Mouse (Mus musculus) liver, embryonic 12.5 days (tissue): ENCODE results near the gene Mlip. TPM values are rescaled to one million over a fixed set of nuclear protein-coding genes. Genes with fewer than 3 reads are reported as not detected.

ENCODE experiments used
- ATAC-seq: fragments of 200-750 bp; cut with Nextera tagmentation; 2 replicates; pipeline ENCODE4 v1.8.0; 2017; ENCODE audit warnings: moderate number of reproducible peaks, mild to moderate bottlenecking, moderate library complexity
- H3K27ac ChIP-seq: fragments of 300-500 bp; sonication (generic); 2 replicates; pipeline ENCODE4 v1.5.1; 2016; ENCODE audit warnings: mild to moderate bottlenecking
- H3K27me3 ChIP-seq: fragments of 300-500 bp; sonication (generic); replicated peaks from 2 replicates; pipeline ENCODE4 v1.6.1; 2016; ENCODE audit warnings: mild to moderate bottlenecking, moderate library complexity
- H3K36me3 ChIP-seq: fragments of 300-500 bp; sonication (generic); 2 replicates; pipeline ENCODE4 v1.6.1; 2016; ENCODE audit warnings: mild to moderate bottlenecking, moderate library complexity
- H3K4me1 ChIP-seq: fragments of 300-500 bp; sonication (generic); 2 replicates; pipeline ENCODE4 v1.6.1; 2016
- H3K4me2 ChIP-seq: fragments of 300-500 bp; sonication (generic); 2 replicates; pipeline ENCODE4 v1.6.1; 2016; ENCODE audit warnings: mild to moderate bottlenecking, moderate library complexity
- H3K4me3 ChIP-seq: fragments of 300-500 bp; sonication (generic); 2 replicates; pipeline ENCODE4 v1.5.1; 2016; ENCODE audit warnings: mild to moderate bottlenecking, moderate library complexity
- H3K9ac ChIP-seq: fragments of 300-500 bp; sonication (generic); 2 replicates; pipeline ENCODE4 v1.6.1; 2016; ENCODE audit warnings: mild to moderate bottlenecking, moderate library complexity
- H3K9me3 ChIP-seq: fragments of 300-500 bp; sonication (generic); replicated peaks from 2 replicates; pipeline ENCODE4 v1.6.1; 2016; ENCODE audit warnings: mild to moderate bottlenecking, moderate library complexity
- WGBS: fragments of 180-500 bp; shearing (Covaris S2); methylation state at CpG from one replicate; pipeline ENCODE4 v1.1.7; 2016; ENCODE audit not compliant: insufficient replicate concordance; 5-methylcytosine and 5-hydroxymethylcytosine counted together
- polyA plus RNA-seq: library from polyadenylated mRNA; unstranded; fragments of >200 nt; fragmentation: Nextera tagmentation; extraction: Ambion mirVana; gene quantifications from 2 replicates; pipeline ENCODE4 v1.2.1, GENCODE M21; 2016

The Mlip gene
- not detected in 2 replicates for polyA plus RNA-seq

DNA sequence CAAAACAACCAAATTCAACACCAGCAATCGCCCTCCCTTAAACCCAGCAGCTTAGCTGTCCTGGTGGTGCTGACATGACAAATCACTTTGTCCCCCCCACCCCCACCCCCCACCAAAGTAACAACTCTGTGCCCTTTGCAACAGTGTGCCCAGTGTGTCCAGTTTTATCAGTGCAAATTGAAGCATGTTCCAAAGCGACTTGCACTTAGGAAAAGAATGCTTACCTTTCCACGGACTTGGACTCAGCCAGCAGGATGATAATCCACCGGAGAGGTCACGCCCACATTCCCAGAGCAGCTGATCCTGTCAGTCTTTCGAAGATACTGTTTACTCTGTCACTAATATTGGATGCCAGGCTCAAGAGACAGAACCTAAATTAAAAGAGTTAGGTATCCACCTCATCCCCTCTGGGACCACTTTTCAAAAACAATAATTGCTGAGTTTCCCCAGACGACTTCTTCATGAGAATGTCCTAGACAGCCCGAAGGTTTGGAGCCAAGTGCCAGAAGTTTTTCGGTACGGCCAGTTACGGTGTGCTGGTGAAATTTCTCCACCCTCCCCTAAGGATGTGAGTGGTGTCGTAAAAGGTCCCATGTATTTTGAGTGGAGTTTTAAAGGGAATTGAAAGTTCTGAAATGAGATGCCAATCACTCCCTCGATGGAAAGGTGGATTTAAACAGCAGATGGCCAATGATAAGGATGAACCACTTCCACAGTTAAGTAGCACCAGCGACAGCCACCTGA, at the start of gene Mlip:
Gene Mlip (minus strand): TSS at position 538 of the 744 bp plus-strand sequence.
- H3K9ac ChIP-seq = no peak within 1 kb of the TSS
- H3K27me3 ChIP-seq = no peaks in the 10 kb centered on the region
- no peak within 1 kb of the TSS for H3K4me2 ChIP-seq
- no peak within 1 kb of the TSS for H3K4me3 ChIP-seq
- H3K9me3 ChIP-seq = no peaks in the 10 kb centered on the region
- no peak within 1 kb of the TSS for H3K27ac ChIP-seq
- 62% methylated on average over 14 of the region's 14 CpGs for WGBS
- no peaks in the 10 kb centered on the region for H3K36me3 ChIP-seq
- no peak for ATAC-seq
- H3K4me1 ChIP-seq = no peaks in the 10 kb centered on the region

DNA sequence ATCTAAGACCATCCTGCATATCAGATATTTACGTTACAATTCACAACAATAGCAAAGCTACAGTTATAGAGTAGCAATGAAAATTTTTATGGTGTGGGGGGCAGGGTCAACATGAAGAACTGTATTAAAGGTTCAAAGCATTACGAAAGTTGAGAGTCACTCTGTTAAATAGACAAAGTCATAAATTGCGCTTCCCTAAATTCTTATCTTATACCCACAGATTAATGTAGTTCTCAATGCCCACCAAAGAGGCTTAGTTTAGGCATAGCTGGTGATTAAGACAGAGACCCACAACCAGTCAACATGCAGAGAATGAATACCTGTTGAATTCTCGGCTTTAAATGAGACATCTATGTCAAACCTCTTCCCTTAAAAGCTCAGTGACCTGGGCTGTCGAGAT, 47.0 kb upstream of the Mlip start:
- H3K36me3 ChIP-seq = no peaks in the 10 kb centered on the region
- WGBS = 65% methylated on average over 5 of the region's 5 CpGs
- no peak overlapping the region for H3K4me2 ChIP-seq
- no peaks in the 10 kb centered on the region for H3K4me1 ChIP-seq
- no peak overlapping the region for H3K9ac ChIP-seq
- H3K27ac ChIP-seq = no peak overlapping the region
- H3K27me3 ChIP-seq = no peaks in the 10 kb centered on the region
- no peaks in the 10 kb centered on the region for H3K9me3 ChIP-seq
- ATAC-seq = no peak
- H3K4me3 ChIP-seq = no peak overlapping the region

DNA sequence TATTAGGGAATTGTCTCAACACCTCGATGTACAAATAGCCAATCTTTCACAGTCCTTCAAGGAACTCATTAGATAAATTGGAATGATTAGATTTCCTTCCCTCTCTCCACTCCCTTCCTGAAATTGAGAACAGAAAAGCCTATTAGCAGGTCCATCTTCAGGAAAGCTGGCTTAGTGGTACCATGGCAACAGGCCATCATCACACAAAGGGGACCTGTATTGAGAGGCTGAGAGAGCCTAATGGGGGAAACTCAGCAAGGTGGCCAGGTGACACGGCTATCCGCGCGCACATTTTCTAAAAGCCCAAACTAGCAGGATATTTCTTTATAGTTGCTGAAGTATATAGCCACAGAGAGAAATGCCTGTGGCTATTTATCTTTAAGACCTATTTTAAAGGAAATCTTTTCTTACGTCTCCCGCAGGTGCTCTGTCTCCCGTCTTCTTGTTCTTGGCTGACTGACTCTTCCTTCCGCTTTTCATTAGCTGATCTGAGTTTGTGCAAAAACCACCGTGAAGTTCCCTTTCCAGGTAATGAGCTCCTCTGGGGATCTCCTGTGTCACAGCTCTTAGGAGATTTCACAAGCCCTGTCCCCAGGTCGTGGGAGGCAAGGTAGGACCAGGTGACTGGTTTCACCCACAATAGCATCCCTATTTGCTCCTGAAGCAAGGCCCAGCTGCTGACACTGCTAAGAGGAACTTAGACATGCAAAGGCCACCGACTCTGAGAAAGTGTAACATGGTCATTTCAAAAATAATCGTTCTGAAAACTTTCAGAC, 46.3 kb upstream of the Mlip start:
- no peak overlapping the region for H3K4me3 ChIP-seq
- no peak overlapping the region for H3K4me2 ChIP-seq
- WGBS = 59% methylated on average over 13 of the region's 13 CpGs
- H3K4me1 ChIP-seq = no peaks in the 10 kb centered on the region
- no peak overlapping the region for H3K27ac ChIP-seq
- no peaks in the 10 kb centered on the region for H3K27me3 ChIP-seq
- H3K9ac ChIP-seq = no peak overlapping the region
- no peaks in the 10 kb centered on the region for H3K9me3 ChIP-seq
- ATAC-seq = no peak
- H3K36me3 ChIP-seq = no peaks in the 10 kb centered on the region

DNA sequence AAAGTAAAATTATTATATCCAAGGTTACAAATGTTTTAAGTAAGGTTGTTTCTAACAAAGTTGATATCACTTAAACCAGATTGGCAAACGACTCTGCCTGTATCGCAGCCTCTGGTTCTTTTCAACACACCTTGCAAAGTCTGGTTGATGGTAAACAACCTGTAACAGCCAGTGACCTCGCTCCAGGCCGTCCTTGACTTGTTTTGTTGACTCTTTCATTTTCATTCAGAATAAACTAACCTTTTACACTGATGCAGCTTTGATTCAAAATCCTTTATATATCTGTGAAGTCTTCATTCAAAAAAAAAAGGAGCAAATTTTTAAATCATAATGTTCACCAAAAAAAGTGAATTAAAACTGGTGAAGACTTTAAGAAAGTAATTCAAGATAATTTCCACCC, 44.3 kb upstream of the Mlip start:
- Histone ChIP-seq H3K27me3 (no peaks in the 10 kb centered on the region), H3K4me1 (no peaks in the 10 kb centered on the region), H3K4me2 (no peak overlapping the region), H3K9ac (no peak overlapping the region), H3K27ac (no peak overlapping the region), H3K36me3 (no peaks in the 10 kb centered on the region), H3K9me3 (no peaks in the 10 kb centered on the region), H3K4me3 (no peak overlapping the region)
- ATAC-seq = no peak
- 45% methylated on average over 4 of the region's 4 CpGs for WGBS

DNA sequence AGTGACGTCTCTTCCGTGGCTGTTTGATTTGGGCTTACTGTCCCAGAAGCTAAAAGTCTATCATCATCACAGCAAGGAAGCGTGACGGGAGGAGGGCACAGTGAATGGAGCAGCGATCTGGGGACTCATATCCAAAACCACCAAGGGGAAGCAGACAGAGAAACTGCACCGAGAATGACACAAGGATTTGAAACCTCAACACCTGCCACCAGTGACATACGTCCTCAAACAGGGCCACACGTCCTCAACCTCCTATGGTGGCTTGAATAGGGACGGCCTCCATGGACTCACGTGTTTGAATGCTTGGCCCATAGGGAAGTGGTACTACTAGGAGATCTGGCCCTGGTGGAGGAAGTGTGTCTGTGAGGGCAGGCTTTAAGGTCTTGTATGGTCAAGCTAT, 38.5 kb upstream of the Mlip start:
- Histone ChIP-seq H3K27ac (no peak overlapping the region), H3K4me1 (no peaks in the 10 kb centered on the region), H3K27me3 (no peaks in the 10 kb centered on the region), H3K4me2 (no peak overlapping the region), H3K9me3 (no peaks in the 10 kb centered on the region), H3K4me3 (no peak overlapping the region), H3K36me3 (no peaks in the 10 kb centered on the region), H3K9ac (no peak overlapping the region)
- 73% methylated on average over 10 of the region's 10 CpGs for WGBS
- ATAC-seq = no peak

DNA sequence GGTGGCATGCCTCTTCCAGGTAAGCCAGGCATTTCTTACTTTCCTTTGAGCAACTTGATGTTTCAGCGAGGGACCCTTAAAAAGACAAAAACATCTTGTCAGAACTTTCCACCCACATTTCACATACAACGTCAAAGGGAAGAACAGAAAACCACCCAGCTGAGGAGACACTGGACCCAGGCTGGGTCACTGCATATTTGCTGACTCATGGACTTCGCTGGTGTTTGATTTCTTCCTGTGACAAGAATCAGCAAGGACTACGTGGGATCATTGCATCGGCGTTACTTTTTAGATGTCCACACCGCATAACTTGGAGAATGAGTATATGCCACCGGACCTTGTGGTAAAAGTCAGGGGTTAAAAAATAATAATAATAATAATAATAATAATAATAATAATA, 36.2 kb upstream of the Mlip start:
- Histone ChIP-seq H3K27me3 (no peaks in the 10 kb centered on the region), H3K9ac (no peak overlapping the region), H3K36me3 (no peaks in the 10 kb centered on the region), H3K4me2 (no peak overlapping the region), H3K9me3 (no peaks in the 10 kb centered on the region), H3K4me1 (no peaks in the 10 kb centered on the region), H3K4me3 (no peak overlapping the region), H3K27ac (no peak overlapping the region)
- WGBS = 60% methylated on average over 8 of the region's 8 CpGs
- no peak for ATAC-seq

DNA sequence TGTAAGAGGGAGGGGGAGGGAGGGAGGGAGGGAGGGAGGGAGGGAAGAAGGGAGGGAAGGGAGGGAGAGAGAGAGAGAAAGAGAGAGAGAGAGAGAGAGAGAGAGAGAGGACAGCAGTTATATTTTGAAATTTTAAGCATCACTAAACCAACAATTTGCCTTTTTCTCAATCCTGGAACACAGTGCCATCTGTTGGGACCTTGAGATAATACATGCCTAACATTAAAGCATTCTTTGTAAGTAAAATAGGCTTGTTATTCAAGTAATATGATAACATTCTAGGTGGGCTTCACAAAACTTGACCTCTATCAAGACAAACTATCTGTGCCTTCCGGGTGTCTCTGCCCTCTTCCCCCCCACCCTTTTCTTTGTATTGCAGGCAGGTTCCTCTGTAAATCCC, 34.0 kb upstream of the Mlip start:
- H3K4me3 ChIP-seq = no peak overlapping the region
- no peaks in the 10 kb centered on the region for H3K27me3 ChIP-seq
- no peak overlapping the region for H3K27ac ChIP-seq
- H3K9me3 ChIP-seq = no peaks in the 10 kb centered on the region
- no peak overlapping the region for H3K4me2 ChIP-seq
- H3K9ac ChIP-seq = no peak overlapping the region
- no peaks in the 10 kb centered on the region for H3K4me1 ChIP-seq
- 18% methylated on average over 1 of the region's 1 CpGs for WGBS
- no peak for ATAC-seq
- H3K36me3 ChIP-seq = no peaks in the 10 kb centered on the region

DNA sequence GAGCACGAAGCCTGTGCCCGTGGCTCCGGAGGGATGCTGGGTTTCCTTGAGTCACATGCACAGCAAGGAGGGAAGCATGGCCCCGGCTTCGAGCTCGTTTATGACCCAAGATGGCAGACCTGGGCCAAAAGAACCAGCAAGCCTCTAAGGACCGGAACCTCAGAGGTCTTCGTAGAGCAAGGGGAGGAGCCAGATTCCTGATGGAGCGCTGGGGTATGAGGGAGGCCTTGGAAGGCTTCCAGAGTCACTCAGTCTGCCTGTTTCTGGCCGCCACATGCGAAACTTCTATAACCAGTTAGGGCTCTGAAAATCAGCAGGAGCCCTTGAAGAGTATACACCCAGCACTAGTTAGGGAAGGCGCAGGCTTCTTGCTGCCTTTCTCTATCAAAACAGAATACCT, 32.8 kb upstream of the Mlip start:
- WGBS = 70% methylated on average over 12 of the region's 12 CpGs
- no peak overlapping the region for H3K9ac ChIP-seq
- no peaks in the 10 kb centered on the region for H3K4me1 ChIP-seq
- H3K4me2 ChIP-seq = no peak overlapping the region
- no peak for ATAC-seq
- no peaks in the 10 kb centered on the region for H3K36me3 ChIP-seq
- H3K4me3 ChIP-seq = no peak overlapping the region
- no peaks in the 10 kb centered on the region for H3K9me3 ChIP-seq
- H3K27me3 ChIP-seq = no peaks in the 10 kb centered on the region
- no peak overlapping the region for H3K27ac ChIP-seq

DNA sequence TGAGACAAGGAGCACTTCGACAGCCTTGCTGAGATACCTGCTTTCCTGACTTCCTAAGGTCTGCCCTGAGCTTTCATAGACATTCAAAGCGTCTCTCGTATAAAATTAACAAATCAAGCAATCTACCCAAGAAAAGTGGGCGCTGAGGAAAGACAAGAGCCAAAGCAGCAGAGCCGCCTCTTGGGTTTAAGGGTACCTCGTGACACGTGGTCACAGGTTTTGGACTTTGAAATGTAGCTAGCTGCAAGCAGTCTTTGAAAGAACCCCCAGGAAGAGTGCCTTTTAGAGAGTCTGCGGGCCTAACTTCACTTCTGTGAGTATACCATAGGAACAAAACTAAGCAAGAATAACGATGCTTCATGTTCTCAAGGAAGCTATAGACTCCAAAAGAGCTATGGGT, 31.9 kb upstream of the Mlip start:
- Histone ChIP-seq H3K4me1 (no peaks in the 10 kb centered on the region), H3K4me3 (no peak overlapping the region), H3K4me2 (no peak overlapping the region), H3K36me3 (no peaks in the 10 kb centered on the region), H3K27me3 (no peaks in the 10 kb centered on the region), H3K9ac (no peak overlapping the region), H3K27ac (no peak overlapping the region), H3K9me3 (no peaks in the 10 kb centered on the region)
- no peak for ATAC-seq
- WGBS = 62% methylated on average over 9 of the region's 9 CpGs

DNA sequence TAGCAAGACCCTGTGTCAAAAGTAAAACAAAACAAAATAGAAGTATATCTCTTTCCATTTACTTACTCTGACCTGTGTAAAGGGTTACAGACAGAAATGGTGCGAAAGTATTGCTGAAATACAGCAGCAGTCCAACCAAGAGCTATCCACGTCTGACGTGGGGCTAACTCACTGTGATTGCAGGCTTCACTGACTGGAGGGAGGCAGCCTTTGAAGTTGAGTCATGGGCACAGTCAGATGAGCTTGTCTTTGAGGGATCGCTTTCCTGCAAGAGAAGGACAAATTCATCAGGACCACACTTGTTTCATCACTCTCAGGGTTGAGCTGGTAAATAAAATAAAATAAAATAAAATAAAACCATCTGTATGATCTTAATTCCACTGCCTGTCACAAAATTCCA, 31.2 kb upstream of the Mlip start:
- WGBS = 58% methylated on average over 4 of the region's 4 CpGs
- Histone ChIP-seq H3K27me3 (no peaks in the 10 kb centered on the region), H3K4me2 (no peak overlapping the region), H3K4me1 (no peaks in the 10 kb centered on the region), H3K36me3 (no peaks in the 10 kb centered on the region), H3K27ac (no peak overlapping the region), H3K9me3 (no peaks in the 10 kb centered on the region), H3K9ac (no peak overlapping the region), H3K4me3 (no peak overlapping the region)
- ATAC-seq = no peak

DNA sequence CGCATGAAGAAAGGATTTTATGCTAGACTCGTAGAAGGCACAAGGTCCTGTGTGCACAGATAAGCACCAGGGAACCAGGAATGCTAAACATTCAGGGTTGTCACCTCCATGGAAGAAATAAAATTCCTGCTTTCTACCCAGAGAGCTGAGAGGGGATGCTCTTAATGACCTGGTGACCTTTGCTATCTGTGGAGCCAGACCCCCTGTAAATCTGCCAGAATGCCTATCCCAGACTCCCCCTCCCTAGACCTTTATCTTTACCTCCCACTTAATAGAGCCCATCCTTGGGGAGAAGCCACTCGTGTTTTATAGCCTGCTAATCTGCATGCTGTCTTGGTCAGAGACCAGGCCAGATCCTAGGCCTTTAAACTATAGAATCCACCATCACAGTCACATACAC, 29.7 kb upstream of the Mlip start:
- no peaks in the 10 kb centered on the region for H3K4me1 ChIP-seq
- no peak for ATAC-seq

DNA sequence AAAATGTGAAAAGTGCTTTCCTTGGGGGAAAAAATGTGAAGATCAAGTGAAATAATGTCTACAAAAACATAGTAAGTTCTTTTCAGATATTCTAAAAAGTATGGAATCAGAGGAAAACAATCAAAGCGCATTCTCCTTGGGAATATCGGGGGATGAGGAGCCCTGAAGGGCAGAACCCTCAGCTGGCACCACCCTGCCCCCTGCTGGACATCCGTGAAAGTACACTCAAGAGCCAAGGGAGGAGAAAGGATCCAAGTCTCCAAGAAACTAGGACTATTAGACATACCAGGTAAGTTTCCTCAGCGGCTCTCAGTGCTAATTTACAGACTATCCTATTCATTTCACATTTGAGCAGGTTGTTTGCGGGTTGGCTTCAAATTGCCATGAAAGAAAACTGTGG, 28.8 kb upstream of the Mlip start:
- H3K27me3 ChIP-seq = no peaks in the 10 kb centered on the region
- no peaks in the 10 kb centered on the region for H3K9me3 ChIP-seq
- no peaks in the 10 kb centered on the region for H3K4me1 ChIP-seq
- WGBS = 12% methylated on average over 5 of the region's 5 CpGs
- H3K9ac ChIP-seq = no peak overlapping the region
- H3K4me3 ChIP-seq = no peak overlapping the region
- no peak overlapping the region for H3K27ac ChIP-seq
- no peak overlapping the region for H3K4me2 ChIP-seq
- no peaks in the 10 kb centered on the region for H3K36me3 ChIP-seq
- no peak for ATAC-seq

More for the DNA sequence above, 29.7 kb upstream of the Mlip start:
- Histone ChIP-seq H3K27ac (no peak overlapping the region), H3K36me3 (no peaks in the 10 kb centered on the region), H3K27me3 (no peaks in the 10 kb centered on the region), H3K9ac (no peak overlapping the region), H3K4me3 (no peak overlapping the region), H3K4me2 (no peak overlapping the region), H3K9me3 (no peaks in the 10 kb centered on the region)
- 26% methylated on average over 3 of the region's 3 CpGs for WGBS
